Mouse (Mus musculus) small intestine, adult 2 months (tissue): ENCODE measurements around the gene Pknox2.

ENCODE experiments used
- CTCF ChIP-seq: fragments of 200-500 bp; IDR thresholded peaks from 2 replicates; pipeline ENCODE4 v1.5.1; 2012; ENCODE audit warnings: low read depth, mild to moderate bottlenecking, control low read depth, inconsistent platforms, low read length, moderate library complexity, mixed read lengths; ENCODE audit not compliant: insufficient replicate concordance, insufficient read length; ENCODE audit errors: extremely low read depth
- POLR2A ChIP-seq: fragments of 200-500 bp; IDR thresholded peaks from 2 replicates; pipeline ENCODE4 v1.6.1; 2012; ENCODE audit warnings: low read depth, mild to moderate bottlenecking, control low read depth, inconsistent platforms, low read length, moderate library complexity

DNA sequence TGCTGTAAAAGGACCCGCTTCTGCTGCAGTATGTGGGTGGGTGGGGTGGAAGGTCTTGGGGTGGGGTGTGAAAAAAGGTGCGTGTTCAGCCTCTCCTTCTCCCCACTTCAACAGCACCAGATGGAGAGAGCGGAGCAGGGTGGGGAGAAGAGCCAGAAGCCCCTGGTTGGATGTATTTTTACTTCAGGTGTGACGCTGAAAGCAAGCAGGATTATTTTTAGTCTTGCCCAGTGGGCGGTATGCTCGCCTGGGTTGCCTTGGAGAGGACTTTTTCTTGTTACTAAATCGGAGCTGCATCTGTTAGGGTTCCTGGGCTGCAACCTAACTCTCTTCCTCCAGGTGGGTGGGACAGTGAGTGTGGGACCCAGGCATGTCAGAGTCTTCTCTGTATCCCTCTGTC lies 202.4 kb downstream of the Pknox2 start:
- TF ChIP-seq CTCF (no peak), POLR2A (no peak)
